Comparison of ENCODE assay signal across 25 mouse cellular contexts in the genomic region with DNA sequence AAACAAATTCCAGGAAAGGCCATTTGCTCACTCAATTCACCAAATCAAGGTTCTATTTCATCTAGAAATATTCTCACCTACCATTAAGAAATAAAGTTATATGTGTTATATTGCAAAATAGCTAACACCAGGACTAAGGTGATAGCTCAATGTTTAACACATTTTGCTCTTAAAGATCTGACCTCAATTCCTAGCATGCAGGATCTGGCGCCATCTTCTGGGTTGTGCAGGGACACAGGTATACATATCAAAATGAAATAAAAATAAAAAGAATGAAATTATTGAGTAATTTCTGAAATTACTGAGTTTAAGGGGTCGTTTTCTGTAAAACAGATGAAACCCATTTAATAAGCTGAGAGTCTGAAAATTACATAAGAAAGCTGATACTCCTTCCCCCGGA.
A peak's percentile ranks its signal among the peaks of the same experiment; 100 is the strongest.
DNase-seq lines count a peak whose midpoint lies in the region; ATAC-seq and TF ChIP-seq lines count a peak whose summit lies in the region.
"Had no signal": no experiment of that assay in that cellular context is flagged by ENCODE, and none has a peak within 500 bp of the region (broad histone marks: within the 10 kb centered on the region; RNA-seq: fewer than 3 reads in every experiment).

No protein-coding gene starts in this region.

- H3K9ac ChIP-seq in forebrain, postnatal 0 days: no peak overlapping the region
- no peak overlapping the region for H3K9ac ChIP-seq in lung, embryonic 14.5 days
- no peak overlapping the region for H3K9ac ChIP-seq in liver, embryonic 12.5 days
- H3K9ac ChIP-seq: embryonic facial prominence, embryonic 15.5 days; forebrain, embryonic 15.5 days; heart, embryonic 13.5 days; liver, embryonic 14.5 days; neural tube, embryonic 15.5 days; stomach, embryonic 15.5 days had no signal

- DNase-seq in forebrain, postnatal 0 days: no peak
- no peak for DNase-seq in forebrain, embryonic 10.5 days (ENCODE audit: extremely low spot score, low spot score)
- no peak for DNase-seq in lung, embryonic 14.5 days
- no peak for DNase-seq in lung, adult 18-20 months
- DNase-seq in MEL-GATA-1-ER (ENCODE audit: extremely low read depth, low read depth): peak; percentile 12
- no peak for DNase-seq in right cerebral cortex, postnatal 10 days (ENCODE audit: low spot score in 2 of 2)
- DNase-seq: adrenal gland, postnatal 14 days; cerebellum, adult 9-11 months; gastrocnemius, postnatal 14 days; heart, adult 2 months; heart, postnatal 14 days; kidney, adult 2 months; kidney, postnatal 14 days; layer of hippocampus, postnatal 36 days; lung, postnatal 4 days; right cerebral cortex, adult 18-20 months; thymus, adult 18-20 months; thymus, postnatal 4 days had no signal

- no peaks in the 10 kb centered on the region for H3K27me3 ChIP-seq in forebrain, postnatal 0 days (ENCODE audit: insufficient read depth, low read length)
- no peaks in the 10 kb centered on the region for H3K27me3 ChIP-seq in forebrain, embryonic 10.5 days (ENCODE audit: poor library complexity, severe bottlenecking)
- no peaks in the 10 kb centered on the region for H3K27me3 ChIP-seq in lung, embryonic 14.5 days (ENCODE audit: insufficient read depth, low read length)
- H3K27me3 ChIP-seq in liver, embryonic 12.5 days (replicated peaks): no peaks in the 10 kb centered on the region
- H3K27me3 ChIP-seq: embryonic facial prominence, embryonic 15.5 days; forebrain, embryonic 15.5 days; heart, embryonic 13.5 days; neural tube, embryonic 15.5 days; stomach, embryonic 15.5 days had no signal

- H3K4me3 ChIP-seq in forebrain, postnatal 0 days (ENCODE audit: low read depth, low read length): no peak overlapping the region
- no peak overlapping the region for H3K4me3 ChIP-seq in forebrain, embryonic 10.5 days
- H3K4me3 ChIP-seq in lung, embryonic 14.5 days (ENCODE audit: low read depth, low read length): no peak overlapping the region
- H3K4me3 ChIP-seq in liver, embryonic 12.5 days: no peak overlapping the region
- H3K4me3 ChIP-seq: embryonic facial prominence, embryonic 15.5 days; forebrain, embryonic 15.5 days; heart, adult 2 months; heart, embryonic 13.5 days; neural tube, embryonic 15.5 days; stomach, embryonic 15.5 days had no signal

- 64% methylated on average over 3 of the region's 3 CpGs for WGBS in forebrain, postnatal 0 days
- 52% methylated on average over 3 of the region's 3 CpGs for WGBS in forebrain, embryonic 10.5 days
- 48% methylated on average over 3 of the region's 3 CpGs for WGBS in lung, embryonic 14.5 days
- 39% methylated on average over 3 of the region's 3 CpGs for WGBS in liver, embryonic 12.5 days (ENCODE audit: insufficient replicate concordance)

- H3K27ac ChIP-seq in forebrain, postnatal 0 days (ENCODE audit: low read depth, low read length): no peak overlapping the region
- H3K27ac ChIP-seq in forebrain, embryonic 10.5 days: no peak overlapping the region
- no peak overlapping the region for H3K27ac ChIP-seq in lung, embryonic 14.5 days (ENCODE audit: low read depth)
- no peak overlapping the region for H3K27ac ChIP-seq in liver, embryonic 12.5 days
- H3K27ac ChIP-seq: embryonic facial prominence, embryonic 15.5 days; forebrain, embryonic 15.5 days; heart, adult 2 months; heart, embryonic 13.5 days; liver, embryonic 14.5 days; neural tube, embryonic 15.5 days; stomach, embryonic 15.5 days had no signal

- H3K4me2 ChIP-seq in forebrain, postnatal 0 days (ENCODE audit: low read depth): no peak overlapping the region
- no peak overlapping the region for H3K4me2 ChIP-seq in lung, embryonic 14.5 days
- no peak overlapping the region for H3K4me2 ChIP-seq in liver, embryonic 12.5 days
- H3K4me2 ChIP-seq: embryonic facial prominence, embryonic 15.5 days; forebrain, embryonic 15.5 days; heart, embryonic 13.5 days; neural tube, embryonic 15.5 days; stomach, embryonic 15.5 days had no signal

- no peaks in the 10 kb centered on the region for H3K9me3 ChIP-seq in forebrain, postnatal 0 days (ENCODE audit: low read length)
- H3K9me3 ChIP-seq in forebrain, embryonic 10.5 days: no peaks in the 10 kb centered on the region
- no peaks in the 10 kb centered on the region for H3K9me3 ChIP-seq in lung, embryonic 14.5 days (ENCODE audit: low read depth, low read length)
- H3K9me3 ChIP-seq in liver, embryonic 12.5 days (replicated peaks): no peaks in the 10 kb centered on the region
- H3K9me3 ChIP-seq: embryonic facial prominence, embryonic 15.5 days; forebrain, embryonic 15.5 days; heart, embryonic 13.5 days; neural tube, embryonic 15.5 days; stomach, embryonic 15.5 days had no signal

- no peak for ATAC-seq in forebrain, postnatal 0 days
- no peak for ATAC-seq in lung, embryonic 14.5 days (ENCODE audit: insufficient read depth)
- ATAC-seq in liver, embryonic 12.5 days: no peak
- ATAC-seq: forebrain, embryonic 15.5 days had no signal

- H3K4me1 ChIP-seq in forebrain, postnatal 0 days (ENCODE audit: insufficient read depth): no peaks in the 10 kb centered on the region
- no peaks in the 10 kb centered on the region for H3K4me1 ChIP-seq in forebrain, embryonic 10.5 days
- H3K4me1 ChIP-seq in lung, embryonic 14.5 days (ENCODE audit: insufficient read depth): no peaks in the 10 kb centered on the region
- no peaks in the 10 kb centered on the region for H3K4me1 ChIP-seq in liver, embryonic 12.5 days
- H3K4me1 ChIP-seq: embryonic facial prominence, embryonic 15.5 days; forebrain, embryonic 15.5 days; heart, embryonic 13.5 days; neural tube, embryonic 15.5 days; stomach, embryonic 15.5 days had no signal

- TF ChIP-seq CTCF in forebrain, postnatal 0 days (IDR thresholded peaks at IDR 0.05; ENCODE audit: low read depth): peak; percentile 15; the same call in 1 of the 2 replicates
- peak; percentile 24; the same call in 1 of the 2 replicates for TF ChIP-seq CTCF in lung, embryonic 14.5 days (IDR thresholded peaks at IDR 0.05; ENCODE audit: low read depth)

- no peaks in the 10 kb centered on the region for H3K36me3 ChIP-seq in forebrain, postnatal 0 days (ENCODE audit: insufficient read depth)
- H3K36me3 ChIP-seq in forebrain, embryonic 10.5 days (replicated peaks): no peaks in the 10 kb centered on the region
- H3K36me3 ChIP-seq in lung, embryonic 14.5 days (ENCODE audit: insufficient read depth): no peaks in the 10 kb centered on the region
- H3K36me3 ChIP-seq in liver, embryonic 12.5 days: no peaks in the 10 kb centered on the region
- H3K36me3 ChIP-seq: embryonic facial prominence, embryonic 15.5 days; forebrain, embryonic 15.5 days; heart, embryonic 13.5 days; neural tube, embryonic 15.5 days; stomach, embryonic 15.5 days had no signal
